Mouse (Mus musculus) heart, embryonic 11.5 days (tissue): ENCODE measurements around the gene Nbr1. TPM values are rescaled to one million over a fixed set of nuclear protein-coding genes. Genes with fewer than 3 reads are reported as not detected.
"Not testable (repeated sequence)": the region's sequence is repeated elsewhere in the genome, so short reads cannot be mapped to it uniquely, and the experiment has no call there.

Source experiments
- ATAC-seq: fragments of 200-750 bp; cut with Nextera tagmentation; replicated peaks from 2 replicates; pipeline ENCODE4 v1.8.0; 2017; ENCODE audit warnings: moderate library complexity; ENCODE audit not compliant: insufficient number of reproducible peaks, low FRiP score, low TSS enrichment
- H3K27ac ChIP-seq: fragments of 300-500 bp; sonication (generic); 2 replicates; pipeline ENCODE4 v1.5.1; 2014; ENCODE audit warnings: mild to moderate bottlenecking, low read depth, low read length
- H3K27me3 ChIP-seq: fragments of 300-500 bp; sonication (generic); 2 replicates; pipeline ENCODE4 v1.6.1; 2014; ENCODE audit warnings: mild to moderate bottlenecking, low read length, mixed read lengths; ENCODE audit not compliant: control insufficient read depth, insufficient read depth
- H3K36me3 ChIP-seq: fragments of 300-500 bp; sonication (generic); 2 replicates; pipeline ENCODE4 v1.6.1; 2014; ENCODE audit warnings: mild to moderate bottlenecking, low read length, moderate library complexity, mixed read lengths; ENCODE audit not compliant: control insufficient read depth, insufficient read depth
- H3K4me1 ChIP-seq: fragments of 300-500 bp; sonication (generic); 2 replicates; pipeline ENCODE4 v1.6.1; 2014; ENCODE audit warnings: low read length; ENCODE audit not compliant: control insufficient read depth, insufficient read depth
- H3K4me2 ChIP-seq: fragments of 300-500 bp; sonication (generic); 2 replicates; pipeline ENCODE4 v1.6.1; 2014; ENCODE audit warnings: mild to moderate bottlenecking, moderate library complexity
- H3K4me3 ChIP-seq: fragments of 300-500 bp; sonication (generic); 2 replicates; pipeline ENCODE4 v1.5.1; 2014; ENCODE audit warnings: low read depth, low read length
- H3K9ac ChIP-seq: fragments of 300-500 bp; sonication (generic); 2 replicates; pipeline ENCODE4 v1.6.1; 2014; ENCODE audit warnings: mild to moderate bottlenecking, low read depth, low read length, moderate library complexity
- H3K9me3 ChIP-seq: fragments of 300-500 bp; sonication (generic); replicated peaks from 2 replicates; pipeline ENCODE4 v1.6.1; 2016; ENCODE audit warnings: low read length; ENCODE audit not compliant: control insufficient read depth
- WGBS: fragments of 180-500 bp; shearing (Covaris S2); extraction: QIAGEN DNeasy Blood & Tissue Kit; methylation state at CpG from one replicate; pipeline ENCODE4 v1.1.7; 2014; ENCODE audit not compliant: insufficient replicate concordance; 5-methylcytosine and 5-hydroxymethylcytosine counted together
- polyA plus RNA-seq: library from polyadenylated mRNA; unstranded; fragments of >200 nt; fragmentation: Nextera tagmentation; extraction: Ambion mirVana; gene quantifications from 2 replicates; pipeline ENCODE4 v1.2.1, GENCODE M21; 2014

The Nbr1 gene
- polyA plus RNA-seq, 1 experiment from 2014 or later = 48.4 TPM

GRCm38 (mm10) chr11:101620022-101620655, 68.2 kb downstream of the Nbr1 start:
- H3K4me1 ChIP-seq, H3K9me3 ChIP-seq, H3K4me3 ChIP-seq, ATAC-seq, H3K27ac ChIP-seq, H3K9ac ChIP-seq, H3K4me2 ChIP-seq, H3K36me3 ChIP-seq, H3K27me3 ChIP-seq: not testable (repeated sequence)
- 72% methylated on average over 11 of the region's 11 CpGs for WGBS

DNA sequence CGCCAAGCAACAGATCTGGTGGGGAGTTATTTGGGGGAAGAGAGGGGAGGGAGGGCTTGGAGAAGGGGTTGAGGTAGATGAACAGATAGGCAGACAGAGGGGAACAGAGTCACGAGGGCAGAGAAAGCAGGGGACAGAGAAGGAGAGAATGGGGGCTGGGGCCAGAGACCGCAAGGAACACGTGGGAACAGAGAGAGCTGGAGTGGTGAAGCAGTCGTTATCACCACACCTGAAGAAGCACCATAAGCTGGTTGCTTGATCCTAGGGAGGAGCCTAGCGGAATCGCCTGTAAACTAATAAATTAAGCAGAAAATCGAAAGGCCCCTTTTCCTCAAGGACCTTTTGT, 74.7 kb downstream of the Nbr1 start:
- Histone ChIP-seq H3K9ac (peak overlapping the region; percentile 82), H3K4me1 (no peaks in the 10 kb centered on the region), H3K27me3 (no peaks in the 10 kb centered on the region), H3K36me3 (no peaks in the 10 kb centered on the region), H3K4me2 (peak overlapping the region; percentile 69), H3K27ac (peak overlapping the region; percentile 100), H3K9me3 (no peaks in the 10 kb centered on the region), H3K4me3 (peak overlapping the region; percentile 42)
- 6% methylated on average over 8 of the region's 8 CpGs for WGBS
- ATAC-seq = 0 out of 2 replicates have a peak, but pooled peaks have one; percentile 15

- Histone ChIP-seq H3K4me1 (no peaks in the 10 kb centered on the region), H3K27ac (peak within 1 kb of the TSS; percentile 100), H3K36me3 (no peaks in the 10 kb centered on the region), H3K9ac (peak within 1 kb of the TSS; percentile 83), H3K4me2 (peak within 1 kb of the TSS; percentile 69), H3K9me3 (no peaks in the 10 kb centered on the region), H3K27me3 (no peaks in the 10 kb centered on the region), H3K4me3 (peak within 1 kb of the TSS; percentile 45)
- WGBS = under 1% methylated on average over 32 of the region's 34 CpGs
- peak; percentile 83 for ATAC-seq
Measured at GRCm38 (mm10) chr11:101626995-101627856, 75.3 kb downstream of the Nbr1 start, which contains the start of gene Rdm1. Rdm1 (plus strand) TSS chr11:101627195.

- peak overlapping the region; percentile 45 for H3K4me3 ChIP-seq
- H3K27me3 ChIP-seq = no peaks in the 10 kb centered on the region
- no peaks in the 10 kb centered on the region for H3K36me3 ChIP-seq
- under 1% methylated on average over 33 of the region's 33 CpGs for WGBS
- H3K4me1 ChIP-seq = no peaks in the 10 kb centered on the region
- peak overlapping the region; percentile 100 for H3K27ac ChIP-seq
- ATAC-seq = peak; percentile 39
- H3K9me3 ChIP-seq = no peaks in the 10 kb centered on the region
- H3K4me2 ChIP-seq = peak overlapping the region; percentile 69
- H3K9ac ChIP-seq = peak overlapping the region; percentile 83
Measured at GRCm38 (mm10) chr11:101627857-101628559, 76.1 kb downstream of the Nbr1 start.

GRCm38 (mm10) chr11:101628733-101629417, 76.9 kb downstream of the Nbr1 start:
- not testable (repeated sequence) for H3K27me3 ChIP-seq, H3K36me3 ChIP-seq, H3K27ac ChIP-seq, H3K9ac ChIP-seq, ATAC-seq, H3K4me1 ChIP-seq, H3K9me3 ChIP-seq
- peak overlapping the region; percentile 69 for H3K4me2 ChIP-seq
- WGBS = 72% methylated on average over 4 of the region's 5 CpGs
- H3K4me3 ChIP-seq = peak overlapping the region; percentile 45; the same call in 1 of the 2 replicates

Other genes with a start within 250 kb of the Nbr1 start
- 138 and 154 TPM in 2 replicates for gene Becn1, start 249.9 kb upstream of the Nbr1 start, polyA plus RNA-seq
- 104 and 105 TPM in 2 replicates for gene Psme3, start 235.9 kb upstream of the Nbr1 start, polyA plus RNA-seq
- gene Aoc2, start 227.1 kb upstream of the Nbr1 start, polyA plus RNA-seq = 0.90 and 1.4 TPM in 2 replicates
- 0.20 and 0.24 TPM in 2 replicates for gene Aoc3, start 221.5 kb upstream of the Nbr1 start, polyA plus RNA-seq
- not detected in 2 replicates for gene G6pc, start 184.6 kb upstream of the Nbr1 start, polyA plus RNA-seq
- gene Aarsd1, start 134.5 kb upstream of the Nbr1 start, polyA plus RNA-seq = 49.7 and 52.3 TPM in 2 replicates
- gene Gm27029, start 127.4 kb upstream of the Nbr1 start, polyA plus RNA-seq = 17.5 and 18.7 TPM in 2 replicates
- 9.6 and 12.9 TPM in 2 replicates for gene Rundc1, start 127.1 kb upstream of the Nbr1 start, polyA plus RNA-seq
- gene Ptges3l, start 126.8 kb upstream of the Nbr1 start, polyA plus RNA-seq = 75.3 and 82.6 TPM in 2 replicates
- gene Rpl27, start 109.9 kb upstream of the Nbr1 start, polyA plus RNA-seq = 286 and 315 TPM in 2 replicates
- 10.2 and 11.8 TPM in 2 replicates for gene Ifi35, start 103.7 kb upstream of the Nbr1 start, polyA plus RNA-seq
- gene Rnd2, start 87.2 kb upstream of the Nbr1 start, polyA plus RNA-seq = 17.5 and 22.3 TPM in 2 replicates
- gene Vat1, start 85.9 kb upstream of the Nbr1 start, polyA plus RNA-seq = 26.5 and 31.7 TPM in 2 replicates
- gene Brca1, start 194 bp upstream of the Nbr1 start, polyA plus RNA-seq = 12.3 and 12.7 TPM in 2 replicates
- 3.3 and 4.4 TPM in 2 replicates for gene Tmem106a, start 30.1 kb downstream of the Nbr1 start, polyA plus RNA-seq
- not detected in 2 replicates for gene Gm11634, start 47.1 kb downstream of the Nbr1 start, polyA plus RNA-seq
- gene Rdm1, start 75.0 kb downstream of the Nbr1 start, polyA plus RNA-seq = 27.9 and 28.2 TPM in 2 replicates
- gene Arl4d, start 113.4 kb downstream of the Nbr1 start, polyA plus RNA-seq = 9.4 and 10.5 TPM in 2 replicates
- gene Dhx8, start 180.8 kb downstream of the Nbr1 start, polyA plus RNA-seq = 24.3 and 26.1 TPM in 2 replicates
- gene Etv4, start 233.2 kb downstream of the Nbr1 start, polyA plus RNA-seq = 4.5 and 8.7 TPM in 2 replicates